ENCODE assay signal across 8 mouse cellular contexts in genomic region chr16:72979407-72980219, GRCm38 (mm10).
DNase-seq lines count a peak whose midpoint lies in the region; ATAC-seq lines count a peak whose summit lies in the region.

No protein-coding gene starts in this region.

- H3K4me3 ChIP-seq in intestine, embryonic 14.5 days (ENCODE audit: low read depth, low read length): no peak overlapping the region
- no peak overlapping the region for H3K4me3 ChIP-seq in intestine, embryonic 16.5 days (ENCODE audit: low read length)
- no peak overlapping the region for H3K4me3 ChIP-seq in midbrain, embryonic 14.5 days (replicated peaks; ENCODE audit: low read depth, low read length)

- no peak overlapping the region for H3K4me2 ChIP-seq in intestine, embryonic 14.5 days (ENCODE audit: low read length)
- no peak overlapping the region for H3K4me2 ChIP-seq in intestine, embryonic 16.5 days (ENCODE audit: low read depth, low read length)
- H3K4me2 ChIP-seq in midbrain, embryonic 14.5 days (ENCODE audit: low read length): no peak overlapping the region

- no peak overlapping the region for H3K9ac ChIP-seq in intestine, embryonic 14.5 days (ENCODE audit: low read length)
- H3K9ac ChIP-seq in intestine, embryonic 16.5 days (ENCODE audit: low read depth, low read length): no peak overlapping the region
- no peak overlapping the region for H3K9ac ChIP-seq in midbrain, embryonic 14.5 days (replicated peaks; ENCODE audit: low read length)

- no peaks in the 10 kb centered on the region for H3K9me3 ChIP-seq in intestine, embryonic 14.5 days (ENCODE audit: control insufficient read depth, low read length)
- H3K9me3 ChIP-seq in intestine, embryonic 16.5 days (ENCODE audit: control insufficient read depth, low read length): no peaks in the 10 kb centered on the region
- no peaks in the 10 kb centered on the region for H3K9me3 ChIP-seq in midbrain, embryonic 14.5 days (ENCODE audit: control insufficient read depth, low read length)

- H3K4me1 ChIP-seq in intestine, embryonic 14.5 days (replicated peaks; ENCODE audit: control insufficient read depth, insufficient read depth, low read length): no peaks in the 10 kb centered on the region
- no peaks in the 10 kb centered on the region for H3K4me1 ChIP-seq in intestine, embryonic 16.5 days (ENCODE audit: control insufficient read depth, insufficient read depth, low read length)
- 0 out of 2 replicates have a peak, but pooled peaks cover 9% of the 10 kb centered on the region for H3K4me1 ChIP-seq in midbrain, embryonic 14.5 days (ENCODE audit: control insufficient read depth, insufficient read depth, low read length)

- H3K27ac ChIP-seq in intestine, embryonic 14.5 days (ENCODE audit: low read depth): no peak overlapping the region
- no peak overlapping the region for H3K27ac ChIP-seq in intestine, embryonic 16.5 days (ENCODE audit: low read length)
- H3K27ac ChIP-seq in midbrain, embryonic 14.5 days (replicated peaks; ENCODE audit: low read depth, low read length): no peak overlapping the region

- peaks cover 7% of the 10 kb centered on the region; the same call in 1 of the 2 replicates for H3K36me3 ChIP-seq in intestine, embryonic 14.5 days (ENCODE audit: control insufficient read depth, insufficient read depth, low read length)
- H3K36me3 ChIP-seq in intestine, embryonic 16.5 days (ENCODE audit: control insufficient read depth, insufficient read depth, low read length): no peaks in the 10 kb centered on the region
- peaks cover 15% of the 10 kb centered on the region for H3K36me3 ChIP-seq in midbrain, embryonic 14.5 days (ENCODE audit: control insufficient read depth, insufficient read depth, low read length)

- 28% methylated on average over 8 of the region's 8 CpGs for WGBS in intestine, embryonic 14.5 days
- 29% methylated on average over 8 of the region's 8 CpGs for WGBS in intestine, embryonic 16.5 days
- WGBS in midbrain, embryonic 14.5 days: 29% methylated on average over 8 of the region's 8 CpGs

- peak; percentile 91 for DNase-seq in intestine, embryonic 14.5 days (ENCODE audit: low spot score)
- DNase-seq in cerebellum, postnatal 25 days: peak; percentile 75 to 83
- peak; percentile 77 for DNase-seq in frontal cortex, postnatal 36 days (ENCODE audit: low spot score in 2 of 2)
- peak; percentile 57 for DNase-seq in kidney, adult 18-20 months
- DNase-seq in left cerebral cortex, postnatal 4 days: peak; percentile 72
- peak; percentile 93 for DNase-seq in midbrain, embryonic 14.5 days
- DNase-seq in telencephalon, adult 2 months (ENCODE audit: low read depth, low spot score): peak; percentile 43

- ATAC-seq in intestine, embryonic 14.5 days (replicated peaks; ENCODE audit: low FRiP score, low TSS enrichment, low read depth): peak; percentile 70; the same call in 1 of the 2 replicates
- ATAC-seq in intestine, embryonic 16.5 days: no peak; the same call in 1 of the 2 replicates
- peak; percentile 76 for ATAC-seq in midbrain, embryonic 14.5 days (ENCODE audit: low FRiP score, low TSS enrichment)

- intact Hi-C loops in left cerebral cortex, postnatal 4 days (cut with DNase I): loop anchor here (5.0 to 10.0 kb wide), 4 partner anchors 317 to 762 kb away; no protein-coding TSS in a partner anchor

- no peaks in the 10 kb centered on the region for H3K27me3 ChIP-seq in intestine, embryonic 14.5 days (replicated peaks; ENCODE audit: control insufficient read depth, insufficient read depth, low read length)
- H3K27me3 ChIP-seq in intestine, embryonic 16.5 days (replicated peaks; ENCODE audit: control insufficient read depth, insufficient read depth, low read length): no peaks in the 10 kb centered on the region
- no peaks in the 10 kb centered on the region for H3K27me3 ChIP-seq in midbrain, embryonic 14.5 days (ENCODE audit: control insufficient read depth, insufficient read depth, low read length)

Comparison
In these comparisons a context has a peak if more than half of its experiments do, and no peak if none do; other contexts are left out.
1. DNase-seq: peak in every context shown above with its lines; median percentile 93 in midbrain, embryonic 14.5 days; 91 in intestine, embryonic 14.5 days; 79 in cerebellum, postnatal 25 days; 77 in frontal cortex, postnatal 36 days; 72 in left cerebral cortex, postnatal 4 days; 57 in kidney, adult 18-20 months; 43 in telencephalon, adult 2 months.